Mouse (Mus musculus) adipose tissue, adult 10 weeks (tissue): ENCODE measurements around the gene Espl1. TPM values are rescaled to one million over a fixed set of nuclear protein-coding genes. Genes with fewer than 3 reads are reported as not detected.

Experiments used
- polyA plus RNA-seq: library from polyadenylated mRNA; stranded (reverse); fragments of 350-450 nt; fragmentation: Illumina TruSeq; extraction: RNeasy Lipid Tissue Mini Kit (QIAGEN cat#74804); gene quantifications from one replicate; pipeline ENCODE4 v1.2.3, GENCODE M21; 2014; ENCODE audit warnings: low read depth, low replicate concordance

Gene Espl1
- 4.2 TPM for polyA plus RNA-seq

DNA sequence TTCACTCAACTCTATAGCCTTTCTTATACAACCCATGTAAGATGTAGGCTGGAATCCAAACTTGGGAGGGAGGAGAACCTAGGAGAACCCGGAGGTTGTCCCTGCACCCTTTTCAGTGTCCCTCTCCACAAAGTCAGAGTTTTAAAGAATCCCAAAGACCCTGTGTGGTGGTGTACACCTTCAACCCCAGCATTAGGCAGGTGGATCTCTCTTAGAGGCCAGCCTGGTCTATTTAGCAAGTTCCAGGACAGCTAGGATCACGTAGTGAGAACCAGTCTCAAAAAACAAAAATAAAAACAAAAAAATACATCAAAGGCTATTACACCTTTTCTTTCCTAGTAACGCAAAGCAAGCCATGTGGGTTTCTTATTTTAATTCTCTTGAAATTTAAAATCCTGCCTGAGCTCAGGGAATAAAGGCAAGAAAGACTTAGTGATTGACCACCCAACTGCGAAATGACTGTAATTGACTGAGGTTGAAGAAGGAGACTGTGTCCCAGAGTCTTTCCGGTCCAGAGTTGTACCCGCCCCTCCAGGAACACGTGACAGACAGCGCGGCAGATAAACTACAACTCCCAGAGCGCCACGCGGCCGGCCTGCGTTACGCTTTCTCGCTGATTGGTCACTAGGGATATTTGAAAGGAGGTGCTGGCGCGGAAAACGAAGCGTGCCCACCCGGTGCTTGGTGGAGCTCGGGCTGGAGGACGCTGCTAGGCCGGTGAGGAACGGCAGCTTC, at the start of gene Espl1:
Gene Espl1 (plus strand): TSS at position 634 of the 735 bp plus-strand sequence.

DNA sequence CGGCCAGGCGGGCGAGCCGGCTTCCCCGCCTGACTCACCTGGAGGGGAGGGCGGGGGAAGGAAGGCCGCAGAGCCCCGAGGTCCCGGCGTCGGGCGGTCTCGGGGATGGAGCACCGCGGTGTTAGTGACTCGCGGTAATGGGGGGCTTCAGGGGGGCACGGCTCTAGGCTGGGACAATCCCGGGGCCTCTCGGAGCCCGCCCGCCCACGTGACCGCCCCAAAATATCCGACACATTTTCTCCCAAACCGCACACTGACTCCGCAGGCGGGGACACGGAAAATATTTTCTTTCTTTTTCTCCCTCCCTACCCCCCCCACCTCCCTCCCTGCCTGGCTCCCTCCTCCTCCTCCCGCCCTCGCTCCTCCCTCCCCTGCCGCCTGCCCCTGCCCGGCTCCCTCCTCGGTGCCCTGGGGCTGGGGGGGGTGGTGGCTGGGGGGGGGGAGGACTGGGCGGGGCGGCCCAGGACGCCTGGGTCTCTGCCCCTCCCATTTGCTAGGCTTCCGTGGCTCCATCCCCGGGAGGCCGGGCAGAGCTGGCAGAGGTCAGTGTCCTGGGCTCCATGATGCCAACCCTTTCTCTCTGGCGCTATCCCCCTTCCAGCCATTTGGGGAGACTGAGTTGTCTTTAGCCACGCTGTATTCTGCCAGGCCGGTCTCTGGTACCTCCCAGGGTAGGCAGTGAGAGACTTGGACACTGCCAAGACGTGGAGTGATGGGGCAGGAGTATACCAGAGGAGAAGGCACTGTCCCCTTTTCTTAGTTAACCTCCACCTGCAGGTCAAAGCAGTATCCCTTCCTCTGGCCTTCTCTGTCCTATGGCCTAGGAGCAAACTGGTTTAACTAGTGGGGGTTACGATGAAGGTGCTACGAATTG, 38.6 kb upstream of the Espl1 start, which contains the start of gene Rarg:
Gene Rarg (minus strand): TSS at position 316 of the 874 bp plus-strand sequence.

DNA sequence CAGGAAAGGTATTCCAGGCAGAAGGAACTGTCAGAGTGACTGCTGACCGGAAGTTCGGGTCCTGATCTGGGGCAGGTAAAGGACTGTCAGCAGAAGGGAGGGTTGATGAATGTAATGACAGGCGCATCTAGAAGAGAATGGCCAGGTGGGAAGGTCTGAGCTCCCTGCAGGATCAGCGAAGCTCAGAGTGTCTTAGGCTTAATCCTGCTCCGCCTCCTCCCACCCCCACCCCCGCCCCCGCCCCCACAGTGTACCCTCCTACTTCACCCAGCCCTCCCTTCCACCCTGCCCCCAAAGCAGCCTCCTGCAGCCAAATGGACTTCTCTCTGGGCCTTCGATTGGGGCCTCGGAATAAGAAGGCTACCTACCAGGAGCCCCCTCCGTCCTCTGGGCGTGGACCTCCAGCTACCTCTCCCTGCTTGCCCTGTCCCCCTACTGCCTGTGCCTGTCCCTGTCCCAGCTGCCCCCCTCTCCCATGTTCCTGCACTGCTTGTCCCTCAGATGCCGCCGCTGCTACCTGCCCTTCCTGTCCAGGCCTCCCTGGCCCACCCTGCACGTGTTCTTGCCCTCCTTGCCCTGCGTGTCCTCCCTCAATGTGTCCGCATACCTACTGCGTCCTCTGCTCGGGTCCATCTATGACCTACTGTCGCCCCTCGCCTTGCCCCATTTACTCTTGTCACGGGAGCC, 25.6 kb upstream of the Espl1 start, which contains the start of gene Gm9918:
Gene Gm9918 (plus strand): TSS at position 290 of the 687 bp plus-strand sequence.

DNA sequence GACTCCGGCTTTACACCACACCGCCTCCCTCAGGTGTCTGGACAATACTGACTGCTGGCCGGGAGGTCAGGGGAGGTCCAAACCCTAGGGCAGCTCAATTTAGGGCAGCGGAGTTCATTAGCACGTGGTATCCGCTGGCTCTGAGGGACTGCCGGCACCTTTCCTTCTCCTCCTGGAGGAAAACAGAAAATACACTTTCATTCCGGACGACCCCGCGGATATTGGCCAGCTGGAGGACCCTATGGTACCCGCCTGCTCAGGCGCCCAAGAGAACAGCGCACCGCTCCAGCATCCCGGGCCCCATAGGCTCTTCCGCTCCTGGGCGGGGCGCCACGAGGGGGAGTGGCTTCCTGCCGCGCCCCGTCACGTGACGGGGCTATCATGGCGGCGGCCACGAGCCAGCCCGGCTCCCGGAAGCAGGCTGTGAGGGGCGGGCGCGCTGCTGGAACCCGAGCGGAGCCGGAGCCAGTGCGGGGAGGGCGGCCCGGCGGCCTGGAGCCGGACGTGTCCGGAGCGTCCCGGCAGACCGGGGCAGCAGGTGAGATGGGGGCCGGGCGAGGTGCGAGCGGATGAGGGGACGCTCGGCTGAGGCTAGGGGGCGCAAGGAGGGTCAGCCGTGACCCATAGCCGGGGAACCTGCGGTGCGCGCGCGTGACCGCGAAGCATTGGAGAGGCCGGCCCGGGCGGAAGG, 16.8 kb upstream of the Espl1 start, which contains the start of gene Mfsd5:
Gene Mfsd5 (plus strand): TSS at position 363 of the 691 bp plus-strand sequence.

DNA sequence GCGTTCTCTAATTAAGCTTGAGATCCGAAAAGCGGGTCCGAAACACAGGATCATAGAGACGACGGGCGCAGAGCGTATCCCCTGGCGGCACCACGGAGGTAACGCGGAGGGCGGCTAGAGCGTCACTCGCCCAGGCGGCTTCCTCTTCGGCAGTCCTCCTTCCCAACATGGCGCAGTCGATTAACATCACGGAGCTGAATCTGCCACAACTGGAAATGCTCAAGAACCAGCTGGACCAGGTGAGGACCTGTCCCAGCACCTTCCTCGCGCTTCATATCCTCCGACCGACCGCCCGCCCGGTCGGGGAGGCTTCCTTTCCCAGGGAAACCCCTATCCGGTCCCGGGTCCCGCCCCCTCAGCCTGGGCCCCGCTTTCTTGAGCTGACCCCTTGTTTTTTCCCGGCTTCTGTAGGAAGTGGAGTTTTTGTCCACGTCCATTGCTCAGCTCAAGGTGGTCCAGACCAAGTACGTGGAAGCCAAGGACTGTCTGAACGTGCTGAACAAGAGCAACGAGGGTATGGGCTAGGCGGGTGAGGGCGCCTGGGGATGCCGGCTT, 30.0 kb downstream of the Espl1 start, which contains the start of gene Pfdn5:
Gene Pfdn5 (plus strand): TSS at position 95 of the 555 bp plus-strand sequence.

DNA sequence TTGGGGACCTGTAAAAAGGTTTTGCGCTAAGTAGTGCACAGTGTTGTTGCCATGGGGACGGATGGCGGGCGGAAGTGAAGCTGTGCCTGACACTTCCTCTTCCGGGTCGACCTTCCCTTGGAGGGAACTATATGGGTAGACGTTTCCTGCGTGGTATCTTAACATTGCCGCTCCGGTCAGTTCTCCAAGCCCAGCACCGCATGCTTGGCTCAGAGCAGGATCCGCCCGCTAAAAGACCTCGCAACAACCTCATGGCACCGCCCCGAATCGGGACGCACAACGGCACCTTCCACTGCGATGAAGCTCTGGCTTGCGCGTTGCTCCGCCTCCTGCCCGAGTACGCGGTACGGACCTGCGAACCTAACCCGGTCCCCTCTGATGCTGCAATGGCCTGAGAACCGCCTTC, 35.5 kb downstream of the Espl1 start, which contains the start of gene Myg1:
Gene Myg1 (plus strand): TSS at position 100 of the 406 bp plus-strand sequence.

DNA sequence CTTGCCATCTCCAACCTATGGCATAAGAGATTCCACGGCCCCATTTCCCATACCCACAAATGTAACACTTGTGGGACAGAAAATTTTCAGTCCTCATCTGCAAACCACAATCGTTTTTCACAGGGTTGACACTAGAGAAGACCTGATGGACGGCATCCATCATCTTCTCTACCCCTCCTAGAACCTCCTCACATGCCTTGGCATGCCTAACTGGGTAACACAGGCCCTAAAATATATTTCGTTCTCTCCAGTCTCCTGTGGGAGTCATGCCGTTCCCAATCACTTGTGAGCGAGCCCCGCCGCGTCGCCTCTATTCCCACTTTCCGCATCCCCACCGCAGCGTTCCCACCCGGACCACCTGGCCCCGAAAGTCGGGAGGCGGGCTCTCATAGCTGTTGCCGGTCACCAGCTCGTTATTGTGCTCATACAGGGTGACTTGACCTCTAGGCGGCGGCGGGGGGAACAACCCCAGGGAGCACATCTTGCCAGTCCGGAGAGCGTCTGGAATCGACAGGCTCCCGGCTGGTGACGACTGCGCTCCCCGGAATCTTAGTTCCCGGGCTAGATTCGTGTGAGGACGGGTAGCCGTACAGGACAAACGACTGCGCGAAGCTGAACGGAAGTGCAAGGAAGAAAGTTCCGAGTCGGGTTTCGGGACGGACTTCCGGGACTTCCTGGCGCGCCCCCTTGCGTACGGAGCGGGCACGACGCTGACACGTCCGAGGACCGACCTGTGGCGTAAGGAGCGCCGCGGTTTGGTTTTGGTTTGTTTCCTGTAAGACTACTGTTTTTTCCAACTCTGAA, 54.3 kb downstream of the Espl1 start, which contains the start of gene Aaas:
Gene Aaas (minus strand): TSS at position 634 of the 804 bp plus-strand sequence.

DNA sequence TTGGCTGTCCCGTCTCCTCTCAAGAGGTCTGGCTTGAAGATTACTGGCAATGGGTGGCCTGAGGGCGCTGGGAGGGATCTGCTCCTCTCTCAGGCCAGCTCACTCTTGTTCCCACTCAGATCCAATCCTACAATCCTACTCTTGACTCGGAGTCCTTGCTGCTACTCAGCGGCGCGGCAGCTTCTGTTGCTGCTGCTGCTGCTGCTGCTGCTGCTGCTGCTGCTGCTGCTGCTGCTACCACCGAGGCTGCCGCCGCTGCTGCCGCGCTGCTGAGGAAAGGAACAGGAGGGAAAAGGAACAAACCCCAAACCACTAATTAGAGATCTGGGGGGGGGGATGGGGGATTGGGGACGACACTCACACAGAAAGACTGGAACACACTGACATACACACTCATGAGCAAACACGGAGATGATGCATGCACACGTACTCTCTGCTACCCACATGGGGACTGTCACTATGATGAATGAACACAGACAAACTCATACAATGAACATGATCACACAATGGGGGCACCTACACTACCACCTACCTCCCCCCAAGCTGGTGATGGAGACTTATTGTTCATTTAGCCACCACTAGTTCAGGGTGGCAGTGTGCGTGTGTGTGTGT, 70.8 kb downstream of the Espl1 start, which contains the start of gene Sp7:
Gene Sp7 (minus strand): TSS at position 450 of the 612 bp plus-strand sequence.

Other genes starting within 250 kb of the Espl1 start
- 163 TPM for gene Eif4b, start 222.5 kb upstream of the Espl1 start, polyA plus RNA-seq
- 102 TPM for gene Tns2, start 195.9 kb upstream of the Espl1 start, polyA plus RNA-seq
- 54.5 TPM for gene Spryd3, start 160.0 kb upstream of the Espl1 start, polyA plus RNA-seq
- 147 TPM for gene Igfbp6, start 151.9 kb upstream of the Espl1 start, polyA plus RNA-seq
- 0.40 TPM for gene Soat2, start 145.7 kb upstream of the Espl1 start, polyA plus RNA-seq
- 63.0 TPM for gene Zfp740, start 93.0 kb upstream of the Espl1 start, polyA plus RNA-seq
- gene Csad, start 91.5 kb upstream of the Espl1 start, polyA plus RNA-seq = 192 TPM
- gene Itgb7, start 64.3 kb upstream of the Espl1 start, polyA plus RNA-seq = 5.4 TPM
- gene Rarg, start 38.7 kb upstream of the Espl1 start, polyA plus RNA-seq = 30.3 TPM
- 0.14 TPM for gene Gm9918, start 25.7 kb upstream of the Espl1 start, polyA plus RNA-seq
- 30.6 TPM for gene Mfsd5, start 16.8 kb upstream of the Espl1 start, polyA plus RNA-seq
- gene Pfdn5, start 29.9 kb downstream of the Espl1 start, polyA plus RNA-seq = 474 TPM
- gene Myg1, start 35.4 kb downstream of the Espl1 start, polyA plus RNA-seq = 45.1 TPM
- 14.2 TPM for gene Aaas, start 54.5 kb downstream of the Espl1 start, polyA plus RNA-seq
- gene Sp7, start 70.9 kb downstream of the Espl1 start, polyA plus RNA-seq = 0.10 TPM
- gene Sp1, start 109.9 kb downstream of the Espl1 start, polyA plus RNA-seq = 24.9 TPM
- 5.6 TPM for gene Amhr2, start 149.1 kb downstream of the Espl1 start, polyA plus RNA-seq
- 84.5 TPM for gene Prr13, start 162.8 kb downstream of the Espl1 start, polyA plus RNA-seq
- 498 TPM for gene Pcbp2, start 174.3 kb downstream of the Espl1 start, polyA plus RNA-seq
- not detected for gene Gm10337, start 207.5 kb downstream of the Espl1 start, polyA plus RNA-seq
- 13.2 TPM for gene Map3k12, start 220.8 kb downstream of the Espl1 start, polyA plus RNA-seq
- gene Tarbp2, start 221.9 kb downstream of the Espl1 start, polyA plus RNA-seq = 35.9 TPM
- gene Npff, start 228.7 kb downstream of the Espl1 start, polyA plus RNA-seq = 6.4 TPM